ENCODE assay signal across 8 mouse cellular contexts in genomic region chr1:153014431-153015186, GRCm38 (mm10). TPM values are rescaled to one million over a fixed set of nuclear protein-coding genes. Genes with fewer than 3 reads are reported as not detected.
DNase-seq lines count a peak whose midpoint lies in the region; ATAC-seq and TF ChIP-seq lines count a peak whose summit lies in the region.

No protein-coding gene starts in this region.

- ATAC-seq in intestine, embryonic 14.5 days (replicated peaks; ENCODE audit: low FRiP score, low TSS enrichment, low read depth) = no peak
- no peak for ATAC-seq in intestine, postnatal 0 days
- peak; percentile 42; the same call in 1 of the 2 replicates for ATAC-seq in megakaryocyte progenitor cell, adult 5-6 weeks (replicated peaks; ENCODE audit: poor library complexity)

- no peaks in the 10 kb centered on the region for H3K36me3 ChIP-seq in intestine, embryonic 14.5 days (ENCODE audit: control insufficient read depth, insufficient read depth, low read length)
- H3K36me3 ChIP-seq in intestine, postnatal 0 days (ENCODE audit: control insufficient read depth, insufficient read depth) = no peaks in the 10 kb centered on the region

- no peaks in the 10 kb centered on the region for H3K27me3 ChIP-seq in intestine, embryonic 14.5 days (replicated peaks; ENCODE audit: control insufficient read depth, insufficient read depth, low read length)
- no peaks in the 10 kb centered on the region for H3K27me3 ChIP-seq in intestine, postnatal 0 days (replicated peaks; ENCODE audit: control insufficient read depth, insufficient read depth, low read length)

- no peaks in the 10 kb centered on the region for H3K9me3 ChIP-seq in intestine, embryonic 14.5 days (ENCODE audit: control insufficient read depth, low read length)
- no peaks in the 10 kb centered on the region for H3K9me3 ChIP-seq in intestine, postnatal 0 days (ENCODE audit: control insufficient read depth)

- H3K4me2 ChIP-seq in intestine, embryonic 14.5 days (ENCODE audit: low read length) = no peak overlapping the region
- no peak overlapping the region for H3K4me2 ChIP-seq in intestine, postnatal 0 days (replicated peaks; ENCODE audit: low read depth)

- H3K27ac ChIP-seq in intestine, embryonic 14.5 days (ENCODE audit: low read depth) = peak overlapping the region; percentile 18
- H3K27ac ChIP-seq in intestine, postnatal 0 days (ENCODE audit: low read depth, low read length) = no peak overlapping the region

- H3K4me3 ChIP-seq in intestine, embryonic 14.5 days (ENCODE audit: low read depth, low read length) = no peak overlapping the region
- no peak overlapping the region for H3K4me3 ChIP-seq in intestine, postnatal 0 days (ENCODE audit: low read depth, low read length)

- TF ChIP-seq CTCF in intestine, postnatal 0 days (IDR thresholded peaks at IDR 0.05; ENCODE audit: low read depth) = no peak

- no peak overlapping the region for H3K9ac ChIP-seq in intestine, embryonic 14.5 days (ENCODE audit: low read length)
- H3K9ac ChIP-seq in intestine, postnatal 0 days (ENCODE audit: low read depth, low read length) = no peak overlapping the region

- 49% methylated on average over 14 of the region's 14 CpGs for WGBS in intestine, embryonic 14.5 days
- 45% methylated on average over 14 of the region's 14 CpGs for WGBS in intestine, postnatal 0 days

- H3K4me1 ChIP-seq in intestine, embryonic 14.5 days (replicated peaks; ENCODE audit: control insufficient read depth, insufficient read depth, low read length) = peaks cover 6% of the 10 kb centered on the region; the same call in 1 of the 2 replicates
- 0 out of 2 replicates have a peak, but pooled peaks cover 4% of the 10 kb centered on the region for H3K4me1 ChIP-seq in intestine, postnatal 0 days (replicated peaks; ENCODE audit: control insufficient read depth, insufficient read depth, low read length)

- DNase-seq in intestine, embryonic 14.5 days (ENCODE audit: low spot score) = no peak
- DNase-seq in cerebellum, adult 9-11 months = peak; percentile 85
- peak; percentile 54 for DNase-seq in gastrocnemius, postnatal 25 days
- peak; percentile 52 for DNase-seq in kidney, adult 18-20 months
- no peak for DNase-seq in thymus, adult 18-20 months
- no peak for DNase-seq in left cerebral cortex, adult 11 months (ENCODE audit: low spot score)

RNA-seq across cellular contexts. Expression of gene Nmnat2, which starts 59.8 kb away (rescaled TPM):
- polyA plus RNA-seq in intestine, embryonic 14.5 days (2014; fragmentation: Nextera tagmentation; extraction: Ambion mirVana) = 2.0 and 3.5 TPM in 2 replicates
- polyA plus RNA-seq in intestine, postnatal 0 days (2015; fragmentation: Nextera tagmentation; extraction: Ambion mirVana) = 0.78 and 1.1 TPM in 2 replicates
- total RNA-seq in gastrocnemius, postnatal 25 days (2021) = under 1 TPM; 0.38 to 0.72 TPM
- total RNA-seq in megakaryocyte progenitor cell, adult 5-6 weeks (2015) = 0.20 TPM in 1 of 2 replicates, not detected in the other
- 0.21 TPM in 1 of 2 replicates, not detected in the other for total RNA-seq in megakaryocyte progenitor cell, adult 5-6 weeks (2017)

Comparison
In these comparisons a context has a peak if more than half of its experiments do, and no peak if none do; other contexts are left out.
1. DNase-seq: peak in cerebellum, adult 9-11 months (single experiment), gastrocnemius, postnatal 25 days (single experiment) and kidney, adult 18-20 months (single experiment); none in intestine, embryonic 14.5 days (single experiment), thymus, adult 18-20 months (0 of 2) and left cerebral cortex, adult 11 months (single experiment).